Mouse (Mus musculus): Measurements from ENCODE around the gene Oip5.
A peak's percentile ranks its signal among the peaks of the same experiment; 100 is the strongest.
"Not testable (repeated sequence)": the region's sequence is repeated elsewhere in the genome, so short reads cannot be mapped to it uniquely, and the experiment has no call there.

Gene Oip5

DNA sequence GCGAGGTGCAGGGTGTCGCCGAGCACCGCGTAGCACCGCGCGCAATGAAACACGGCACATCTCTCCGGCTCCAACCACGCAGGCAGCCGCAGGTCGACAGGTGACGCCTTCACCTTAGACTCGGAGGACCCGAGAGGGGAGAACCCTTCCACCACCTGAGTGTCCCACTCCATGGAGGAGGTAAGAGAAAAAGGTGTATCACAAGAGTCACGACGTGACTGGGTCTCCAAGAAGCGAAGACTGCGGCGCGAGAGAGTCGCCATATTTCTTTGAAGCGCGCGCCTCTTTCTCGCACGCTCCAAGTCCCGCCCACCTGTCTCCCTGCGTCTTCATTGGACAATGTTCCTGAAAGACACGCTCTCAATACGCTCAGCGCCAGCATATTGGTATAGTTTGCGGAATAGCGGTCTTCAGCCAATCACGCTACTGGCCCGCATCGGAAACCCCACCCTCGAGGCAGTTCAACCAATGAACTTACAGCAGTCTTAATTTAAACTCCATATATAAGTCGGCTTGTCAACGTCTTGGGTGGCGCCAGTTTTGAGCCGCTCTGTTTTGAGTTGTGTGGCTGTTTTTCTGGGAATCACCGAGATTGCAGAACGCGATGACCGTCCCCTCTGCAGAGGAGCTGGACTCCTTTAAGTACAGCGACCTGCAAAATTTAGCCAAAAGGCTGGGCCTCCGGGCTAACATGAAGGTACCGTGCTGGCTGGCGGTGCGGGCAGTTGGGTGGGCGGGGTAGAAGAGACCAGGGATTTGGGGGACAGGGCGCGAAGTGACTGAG, at the start of gene Oip5, which contains the start of gene Nusap1:
TSS of gene Oip5 (minus strand) at position 271 of the 784 bp plus-strand sequence.
TSS of gene Nusap1 (plus strand) at position 100 of the 784 bp plus-strand sequence.
- DNase-seq (ENCODE audit: low read depth in 2 of 2, low spot score in 2 of 2) = peak; percentile 91 to 92

DNA sequence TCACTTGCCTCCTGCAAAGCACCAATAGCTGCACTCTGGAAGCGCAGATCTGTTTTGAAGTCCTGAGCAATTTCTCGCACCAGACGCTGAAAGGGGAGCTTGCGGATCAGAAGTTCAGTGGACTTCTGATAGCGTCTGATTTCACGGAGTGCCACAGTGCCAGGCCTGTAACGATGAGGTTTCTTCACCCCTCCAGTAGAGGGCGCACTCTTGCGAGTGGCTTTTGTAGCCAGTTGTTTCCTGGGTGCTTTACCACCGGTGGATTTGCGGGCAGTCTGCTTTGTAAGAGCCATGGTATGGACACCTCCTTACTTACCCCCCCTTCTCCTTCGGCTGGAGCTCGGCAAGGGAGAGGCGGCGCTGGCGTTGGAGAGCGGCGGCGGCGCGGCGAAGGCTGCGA, 47.5 kb upstream of the Oip5 start:
- not testable (repeated sequence) for DNase-seq (ENCODE audit: low read depth in 2 of 2, low spot score in 2 of 2)

DNA sequence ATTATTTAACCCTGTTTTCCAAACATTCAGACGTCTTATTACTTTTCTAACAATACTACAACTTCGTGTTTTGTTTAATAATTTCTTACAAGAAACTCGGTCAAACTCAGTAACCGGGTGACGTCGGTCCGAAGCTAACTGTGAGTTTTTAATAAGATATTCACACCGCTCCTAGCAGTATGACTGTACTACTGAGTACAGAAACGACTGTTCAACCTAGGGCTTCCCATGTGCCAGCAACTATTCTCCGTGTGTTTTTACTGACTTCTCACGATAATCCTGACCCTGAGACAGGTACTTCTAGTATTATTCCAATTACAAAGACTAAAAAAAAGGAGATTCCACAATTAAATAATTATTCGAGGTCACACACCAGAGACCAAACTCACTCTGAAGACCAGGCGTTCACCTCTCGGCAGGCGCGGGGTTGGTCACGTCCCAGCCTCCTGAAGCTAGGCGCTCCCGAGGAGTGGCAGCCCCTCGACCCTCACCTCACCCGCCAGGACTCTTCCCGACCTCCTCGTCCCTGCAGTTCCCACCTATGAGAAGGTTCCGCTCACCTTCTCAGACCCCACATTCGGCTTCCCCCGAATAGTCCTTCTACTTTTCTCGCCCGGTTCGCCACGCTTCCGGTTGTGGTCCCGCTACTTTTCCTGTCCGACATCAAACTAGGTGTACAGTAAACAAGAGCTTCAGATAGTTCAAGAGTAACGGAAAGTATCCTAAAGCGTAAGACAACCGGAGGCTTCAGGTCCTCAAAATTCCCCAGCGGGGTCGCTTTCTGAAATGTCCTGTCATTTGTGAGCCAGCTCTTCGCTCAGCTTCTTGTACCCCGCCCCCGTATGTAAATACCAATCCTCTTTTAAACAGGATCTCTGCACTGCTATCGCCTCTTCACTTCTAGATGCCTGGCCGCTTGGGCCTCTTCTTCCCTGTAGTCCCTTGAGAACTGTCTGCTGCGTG, 44.2 kb upstream of the Oip5 start, which contains the start of gene Ndufaf1:
TSS of gene Ndufaf1 (minus strand) at position 608 of the 963 bp plus-strand sequence.
- peak; percentile 72 to 78 for DNase-seq (ENCODE audit: low read depth in 2 of 2, low spot score in 2 of 2)

DNA sequence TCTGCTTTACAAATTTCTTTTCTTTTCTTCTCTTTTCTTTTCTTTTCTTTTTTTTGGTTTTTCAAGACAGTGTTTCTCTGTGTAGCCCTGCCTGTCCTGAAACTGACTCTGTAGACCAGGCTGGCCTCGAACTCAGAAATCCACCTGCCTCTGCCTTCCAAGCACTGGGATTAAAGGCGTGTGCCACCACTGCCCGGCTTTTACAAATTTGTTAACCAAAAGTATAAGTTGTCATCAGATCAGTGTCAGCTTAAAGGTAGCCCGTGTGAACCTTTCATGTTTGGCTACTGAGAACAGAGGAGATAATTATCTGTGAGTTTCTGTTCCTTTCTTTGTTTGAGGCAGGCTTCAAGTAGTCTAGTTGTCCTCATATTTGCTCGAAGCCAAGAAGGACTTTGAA, 26.0 kb upstream of the Oip5 start:
- no peak for DNase-seq (ENCODE audit: low read depth in 2 of 2, low spot score in 2 of 2)

DNA sequence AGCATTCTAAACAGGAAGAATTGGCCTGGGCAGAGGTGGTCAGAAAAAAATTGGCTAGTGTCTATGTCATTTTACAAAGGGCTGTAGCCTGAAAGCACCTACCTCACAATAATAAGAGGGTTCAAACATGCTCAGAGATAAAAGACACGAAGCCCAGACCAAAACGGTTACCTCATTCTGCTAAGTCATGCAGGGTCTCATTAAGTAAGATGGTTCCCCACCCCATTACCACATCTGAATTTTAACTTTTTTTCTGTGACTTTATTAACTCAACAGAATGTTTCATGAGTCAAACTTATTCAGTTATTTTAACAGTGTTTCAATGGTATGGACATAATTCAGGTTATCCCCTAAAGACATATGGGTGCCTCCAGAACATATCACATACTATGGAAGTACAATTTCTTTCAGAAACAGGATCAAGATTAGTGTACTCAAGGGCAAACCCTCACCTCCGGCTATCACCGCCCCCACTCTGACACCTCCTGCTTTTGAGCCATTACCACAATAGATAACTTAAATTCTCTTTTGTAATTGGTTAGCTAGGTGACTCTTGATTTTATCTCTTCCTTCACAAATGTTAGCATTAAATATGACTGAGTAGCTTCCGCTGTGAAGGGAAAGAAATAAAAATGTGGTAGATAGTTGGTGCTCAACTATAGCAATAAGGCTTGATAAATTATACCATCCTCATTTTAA, 23.1 kb upstream of the Oip5 start:
- no peak for DNase-seq (ENCODE audit: low read depth in 2 of 2, low spot score in 2 of 2)

DNA sequence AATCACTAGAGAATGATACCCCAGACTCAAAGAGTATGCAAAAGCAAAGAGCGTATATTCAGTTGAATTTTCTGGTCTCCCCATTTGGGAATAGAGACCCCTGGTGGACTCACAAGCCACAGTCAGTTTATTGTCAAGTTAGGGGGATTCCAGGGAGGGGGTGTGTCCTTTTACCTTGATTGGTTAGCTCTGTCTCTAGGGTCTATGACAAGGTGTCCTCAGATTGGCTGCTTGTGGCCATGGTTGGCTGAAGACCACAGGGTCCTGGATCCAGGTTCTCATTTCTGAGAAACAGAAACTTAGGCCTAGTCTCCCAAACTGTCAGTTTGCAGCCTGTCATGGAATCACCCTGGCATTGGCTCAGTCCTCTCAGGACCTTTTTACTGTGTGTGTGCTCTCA, 18.5 kb upstream of the Oip5 start:
- no peak for DNase-seq (ENCODE audit: low read depth in 2 of 2, low spot score in 2 of 2)

DNA sequence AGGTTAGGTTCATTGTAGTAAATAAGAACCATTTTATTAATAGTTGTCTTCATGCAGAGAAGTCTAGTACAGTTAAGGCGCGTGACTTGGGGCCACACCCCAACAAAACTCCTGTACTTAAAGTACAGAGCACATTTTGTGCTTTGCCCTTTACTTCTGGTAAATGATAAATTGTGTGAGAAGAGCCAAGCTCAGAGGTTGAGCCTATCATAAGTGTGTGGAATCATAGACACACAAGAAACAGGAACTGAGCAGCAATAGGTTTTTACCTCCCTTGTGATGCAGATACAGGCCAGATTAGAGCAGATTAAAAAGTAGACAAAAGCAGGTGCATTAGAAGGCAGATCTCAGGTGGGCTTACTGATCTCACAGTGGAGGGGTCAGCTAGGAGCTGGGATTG, 3.0 kb upstream of the Oip5 start:
- no peak for DNase-seq (ENCODE audit: low read depth in 2 of 2, low spot score in 2 of 2)

DNA sequence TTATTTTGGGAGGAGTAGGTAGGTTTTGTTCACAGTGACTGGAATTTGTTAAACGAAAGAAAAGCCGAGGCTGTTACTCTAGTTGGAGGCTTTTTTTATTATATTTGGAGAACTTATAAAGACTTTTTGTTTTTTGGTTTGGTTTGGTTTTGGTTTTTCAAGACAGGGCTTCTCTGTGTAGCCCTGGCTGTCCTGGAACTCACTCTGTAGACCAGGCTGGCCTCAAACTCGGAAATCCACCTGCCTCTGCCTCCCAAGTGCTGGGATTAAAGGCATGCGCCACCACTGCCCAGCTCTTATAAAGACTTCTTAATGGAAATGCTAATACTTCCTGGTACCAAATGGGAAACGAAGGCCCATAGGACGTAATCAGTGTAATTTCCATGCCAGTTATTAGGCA, 733 bp upstream of the Oip5 start:
- not testable (repeated sequence) for DNase-seq (ENCODE audit: low read depth in 2 of 2, low spot score in 2 of 2)

DNA sequence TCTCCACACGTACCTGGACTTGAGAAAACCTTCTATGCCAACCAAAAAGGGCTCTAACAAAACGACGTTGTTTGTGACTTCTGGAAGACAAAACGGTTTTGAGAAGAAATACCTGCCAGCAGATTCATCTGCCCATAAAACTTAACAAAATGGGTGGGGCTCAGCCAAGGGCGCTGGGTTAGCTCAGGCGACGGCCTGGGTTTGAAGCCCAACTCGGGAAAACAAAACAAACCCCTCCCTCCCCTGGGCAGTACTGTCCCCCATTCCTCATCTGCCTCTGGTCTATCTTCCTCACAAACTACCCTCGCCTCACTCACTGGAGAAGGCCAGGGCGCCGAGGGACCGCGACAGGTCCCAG, 449 bp downstream of the Oip5 start:
- no peak for DNase-seq (ENCODE audit: low read depth in 2 of 2, low spot score in 2 of 2)

DNA sequence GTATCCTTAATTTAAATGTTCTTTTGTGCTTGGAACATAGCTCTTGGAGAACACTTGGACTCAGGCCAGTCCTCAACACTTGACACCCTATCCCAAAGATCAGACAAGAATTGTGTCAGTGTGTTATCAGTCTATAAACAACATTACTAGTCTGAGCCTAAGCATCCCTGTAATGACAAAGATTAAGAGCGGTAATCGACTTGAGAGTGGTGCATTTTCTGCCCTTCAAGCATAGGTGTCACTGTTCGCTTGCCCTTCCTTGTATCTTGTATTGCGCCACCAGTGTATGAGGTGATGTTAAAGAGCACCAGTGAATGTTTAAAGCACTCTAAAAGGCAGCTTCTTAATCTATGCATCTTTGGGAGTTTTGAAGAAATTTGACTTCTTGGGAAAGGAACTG, 11.2 kb downstream of the Oip5 start:
- no peak for DNase-seq (ENCODE audit: low read depth in 2 of 2, low spot score in 2 of 2)

DNA sequence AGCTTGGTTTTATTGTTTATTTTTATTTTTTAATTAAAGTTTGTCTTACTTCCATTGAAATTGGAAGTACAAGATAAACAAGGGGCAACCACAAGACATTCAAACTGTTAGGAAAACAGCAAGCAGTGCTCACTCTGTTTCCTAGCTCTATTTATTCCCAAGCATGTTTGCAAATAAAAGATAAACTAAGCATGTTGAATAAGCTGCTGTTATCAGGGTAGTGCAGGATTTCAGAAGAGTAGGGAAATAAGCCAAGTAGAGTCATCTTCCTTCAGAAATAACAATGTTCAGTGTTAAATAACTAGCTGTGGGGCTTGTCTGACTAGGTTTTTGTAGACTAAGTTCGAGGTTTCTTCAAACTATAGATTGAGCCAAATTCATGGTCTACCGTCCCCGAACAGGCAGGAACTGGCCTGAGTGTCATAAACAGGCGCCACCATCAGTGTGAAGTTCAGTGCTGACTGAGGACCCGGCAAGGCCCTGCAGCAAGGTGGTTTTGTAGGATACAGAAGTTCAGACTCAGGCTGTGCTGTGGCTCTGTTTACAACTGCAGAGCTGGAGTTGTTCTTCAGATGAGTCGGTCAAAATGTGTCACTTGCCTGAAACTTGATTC, 12.8 kb downstream of the Oip5 start:
- no peak for DNase-seq (ENCODE audit: low read depth in 2 of 2, low spot score in 2 of 2)

DNA sequence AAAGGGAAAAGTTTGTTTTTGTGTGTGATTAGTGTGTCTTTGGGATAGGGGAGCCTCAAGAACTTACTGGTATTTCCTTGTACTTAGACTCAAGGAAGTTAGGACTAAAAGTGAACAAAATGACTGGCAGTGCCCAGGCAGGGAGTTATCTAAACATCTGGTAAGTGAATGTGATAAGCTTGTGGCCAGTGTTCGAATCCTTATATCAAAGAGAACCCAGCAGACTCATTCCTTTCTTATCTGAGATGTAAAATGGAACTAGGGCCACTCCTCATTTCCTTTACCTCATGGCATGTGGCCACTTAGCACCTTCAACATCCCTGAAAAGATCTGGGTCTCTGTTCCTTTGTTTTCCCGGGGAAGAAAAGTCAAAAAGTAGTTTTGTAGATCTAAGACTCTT, 14.4 kb downstream of the Oip5 start:
- DNase-seq (ENCODE audit: low read depth in 2 of 2, low spot score in 2 of 2) = no peak

DNA sequence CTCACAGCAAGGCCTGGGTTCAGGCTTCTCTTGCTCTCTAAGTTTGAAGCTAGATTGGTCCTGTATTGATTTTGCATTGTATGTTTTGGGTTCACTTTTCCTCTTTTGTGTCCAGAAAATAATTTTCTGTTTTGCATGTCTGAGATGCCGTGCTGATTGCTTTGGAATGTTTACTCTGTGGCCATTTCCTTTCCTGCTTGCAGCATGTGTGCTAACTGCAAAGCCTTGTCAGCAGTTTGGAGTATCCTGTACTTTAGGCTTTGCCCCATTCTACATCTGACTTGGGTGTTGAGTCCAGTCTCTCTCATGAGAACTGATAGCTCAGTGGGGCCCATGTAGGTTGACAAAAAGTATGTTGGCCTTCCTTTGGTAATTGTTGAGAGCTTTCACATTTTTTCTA, 15.8 kb downstream of the Oip5 start:
- DNase-seq (ENCODE audit: low read depth in 2 of 2, low spot score in 2 of 2) = no peak

DNA sequence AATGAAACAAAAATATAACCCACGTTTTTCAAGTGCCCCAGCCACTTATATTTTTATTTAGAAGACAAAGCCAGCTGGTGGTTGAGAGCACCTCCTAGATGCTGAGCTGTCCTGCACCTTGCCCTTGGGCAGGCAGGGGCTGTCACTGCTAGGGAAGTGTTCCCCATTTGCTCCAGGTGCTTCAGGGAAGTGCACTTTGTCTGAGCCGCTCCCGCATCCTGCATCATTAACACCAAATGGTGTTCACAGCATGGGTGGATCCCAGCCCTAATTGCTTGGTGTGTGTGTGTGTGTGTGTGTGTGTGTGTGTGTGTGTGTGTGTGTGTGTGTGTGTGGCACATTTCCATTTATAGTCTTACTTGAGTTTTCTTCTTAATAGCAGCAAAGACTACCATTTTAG, 16.7 kb downstream of the Oip5 start:
- DNase-seq (ENCODE audit: low read depth in 2 of 2, low spot score in 2 of 2) = not testable (repeated sequence)

DNA sequence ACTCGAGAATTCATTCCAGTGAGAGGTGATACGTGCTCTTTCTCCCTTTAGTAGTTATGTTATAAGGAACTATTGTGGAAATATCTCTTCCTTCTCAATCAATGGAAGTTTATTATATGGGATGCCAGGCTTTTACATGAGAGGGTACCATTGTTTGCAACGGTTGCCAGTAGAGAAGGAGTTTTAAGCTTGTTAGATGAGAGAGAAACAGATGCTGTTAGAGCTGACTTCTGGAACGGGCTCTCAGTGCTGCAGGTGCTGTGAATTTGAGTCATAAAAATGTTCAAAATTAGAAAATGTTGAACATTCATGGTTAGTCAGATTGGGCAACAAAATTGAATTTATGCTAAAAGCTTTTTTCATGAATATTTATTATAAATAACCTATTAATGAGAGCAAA, 17.2 kb downstream of the Oip5 start:
- DNase-seq (ENCODE audit: low read depth in 2 of 2, low spot score in 2 of 2) = no peak

DNA sequence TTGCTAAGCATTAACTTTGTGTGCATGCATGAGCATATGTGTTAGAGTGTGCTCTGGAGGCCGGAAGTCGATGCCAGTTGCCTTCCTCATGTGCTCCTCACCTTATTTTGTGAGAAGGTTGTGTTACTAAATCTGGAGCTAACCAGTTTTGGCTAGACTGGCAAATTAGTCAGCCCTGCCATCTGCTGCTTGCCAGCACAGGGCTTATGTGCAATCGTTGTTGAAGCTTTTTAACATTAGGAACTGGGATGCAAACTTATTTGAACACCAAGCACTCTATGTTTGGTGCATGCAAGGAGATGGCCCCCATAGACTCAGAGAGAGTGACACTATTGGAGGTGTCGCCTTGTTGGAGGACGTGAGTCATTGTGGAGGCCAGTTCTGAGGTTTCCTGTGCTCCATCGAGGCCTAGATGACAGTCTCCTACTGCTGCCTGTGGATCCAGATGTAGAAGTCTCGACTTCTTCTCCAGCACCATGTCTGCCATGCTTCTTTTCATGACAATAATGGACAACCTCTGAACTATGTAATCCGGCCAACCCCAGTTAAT, 21.4 kb downstream of the Oip5 start:
- DNase-seq (ENCODE audit: low read depth in 2 of 2, low spot score in 2 of 2) = no peak

DNA sequence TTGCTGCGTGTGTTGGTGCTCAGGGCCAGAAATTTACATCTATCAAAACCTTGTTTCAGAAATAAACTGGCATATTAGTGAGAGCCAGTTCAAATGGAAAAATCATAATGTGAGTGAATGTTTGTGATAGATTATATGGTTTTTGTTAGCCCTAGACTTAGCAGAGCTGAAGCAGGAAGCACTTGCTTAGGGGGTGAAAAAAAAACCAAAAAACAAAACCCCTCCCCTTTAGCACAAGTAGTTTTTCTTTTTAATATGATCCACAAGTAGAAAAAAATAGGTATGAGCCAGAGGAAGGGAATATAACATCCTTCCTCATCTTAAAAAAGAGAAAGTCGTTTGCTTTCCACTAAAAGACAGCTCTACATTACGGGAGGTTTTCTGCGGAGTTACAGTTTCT, 23.0 kb downstream of the Oip5 start:
- no peak for DNase-seq (ENCODE audit: low read depth in 2 of 2, low spot score in 2 of 2)

DNA sequence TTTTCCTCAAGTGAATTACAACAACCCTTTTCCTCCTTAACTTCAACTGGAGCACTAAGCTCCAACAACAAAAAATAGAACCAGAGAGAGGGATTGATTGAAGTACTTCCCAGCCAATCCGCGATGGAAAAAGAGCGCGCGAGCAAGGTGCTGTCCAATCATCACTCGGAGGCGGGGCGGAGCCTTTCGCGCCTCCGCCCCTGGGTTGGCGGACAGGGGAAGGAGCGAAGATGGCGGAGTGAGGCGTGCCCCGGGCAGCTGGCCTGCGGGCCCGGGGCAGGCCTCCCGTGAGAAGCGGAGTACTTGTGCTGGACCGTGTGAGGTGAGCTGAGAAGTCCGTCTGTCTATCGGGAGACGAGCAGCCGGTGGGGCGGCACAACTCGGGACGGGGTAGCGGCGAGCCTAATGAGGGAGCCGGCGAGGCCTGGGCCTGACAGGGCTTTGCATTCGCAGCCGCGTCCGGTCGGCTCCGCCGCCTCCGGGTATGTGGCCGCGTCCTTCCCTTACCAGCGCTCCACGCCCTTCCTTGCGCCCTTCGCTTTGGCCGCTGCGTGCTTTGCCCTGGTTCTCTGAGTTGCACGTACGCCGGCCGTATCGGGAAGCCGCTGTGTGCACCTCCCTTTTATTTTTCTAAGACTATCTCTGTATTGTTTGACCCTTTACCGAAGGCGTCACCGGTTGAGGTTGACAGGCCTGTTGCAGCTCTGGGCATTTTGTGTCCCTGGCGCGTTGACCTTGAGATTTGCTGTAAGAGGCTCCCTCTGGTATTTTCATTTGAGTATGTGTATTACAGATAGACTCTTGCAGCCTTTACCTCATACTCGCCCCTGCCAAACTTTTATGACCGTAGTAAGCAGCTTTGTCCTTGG, 23.9 kb downstream of the Oip5 start:
- peak; percentile 87 to 93 for DNase-seq (ENCODE audit: low read depth in 2 of 2, low spot score in 2 of 2)

DNA sequence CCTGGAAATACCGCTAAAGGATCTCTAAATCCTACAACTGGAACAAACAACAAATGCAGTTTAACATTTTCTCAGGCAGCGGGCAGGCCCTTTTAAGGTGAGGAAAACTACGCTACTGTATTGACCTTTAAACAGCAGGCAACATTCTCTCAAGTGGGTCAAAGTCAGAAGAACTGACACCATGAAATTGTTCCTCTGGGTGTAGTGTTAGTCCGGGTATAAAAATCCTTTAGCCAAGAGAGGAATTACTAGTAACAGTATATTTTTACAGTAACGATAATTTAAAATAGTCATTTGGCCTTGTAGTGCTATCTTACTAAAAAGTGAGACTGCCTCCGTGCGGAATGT, 24.5 kb downstream of the Oip5 start:
- DNase-seq (ENCODE audit: low read depth in 2 of 2, low spot score in 2 of 2) = no peak

DNA sequence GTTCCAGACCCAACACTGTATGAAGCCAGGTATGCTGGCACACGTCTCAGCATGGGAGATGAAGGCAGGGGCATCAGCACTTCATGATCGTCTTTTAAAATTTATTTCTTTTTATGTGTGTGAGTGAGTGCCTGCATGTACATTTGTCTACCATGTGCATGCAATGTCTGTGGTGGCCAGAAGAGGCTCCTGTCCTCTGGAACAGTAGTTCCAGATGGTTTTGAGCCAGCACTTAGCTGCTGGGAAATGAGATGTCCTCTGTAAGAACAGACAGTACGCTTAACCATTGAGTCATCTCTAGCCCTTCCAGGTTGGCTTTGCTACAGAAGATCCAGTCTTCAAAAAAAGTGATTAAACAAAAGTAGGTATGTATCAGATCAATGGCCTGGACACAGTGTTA, 27.0 kb downstream of the Oip5 start:
- DNase-seq (ENCODE audit: low read depth in 2 of 2, low spot score in 2 of 2) = no peak

Measured in CD8-positive naive resting alpha-beta T cell, adult 2 months (primary cell).